Mouse (Mus musculus): ENCODE results near the gene Cdiptos. TPM values are rescaled to one million over a fixed set of nuclear protein-coding genes. Genes with fewer than 3 reads are reported as not detected.

Gene Cdiptos
- total RNA-seq, 2 experiments from 2014 or later, result 0.47 TPM; not detected in 1

- H3K4me3 ChIP-seq, result no peak overlapping the region
- peak overlapping the region; percentile 62 for H3K27ac ChIP-seq
- TF ChIP-seq CTCF (IDR thresholded peaks at IDR 0.05), result no peak
- intact Hi-C loops (cut with DNase I), result no loop called here
- peak; percentile 52 for DNase-seq
Measured at GRCm38 (mm10) chr7:126984667-126985444, 9.0 kb upstream of the Cdiptos start.

- H3K4me3 ChIP-seq, result no peak overlapping the region
- TF ChIP-seq CTCF (IDR thresholded peaks at IDR 0.05), result no peak
- peak overlapping the region; percentile 63; the same call in 1 of the 2 replicates for H3K27ac ChIP-seq
- DNase-seq, result no peak
- intact Hi-C loops (cut with DNase I), result no loop called here
Measured at GRCm38 (mm10) chr7:126983113-126983512, 7.2 kb upstream of the Cdiptos start.

GRCm38 (mm10) chr7:126982054-126982453 lies 6.2 kb upstream of the Cdiptos start:
- H3K27ac ChIP-seq, result peak overlapping the region; percentile 63
- TF ChIP-seq CTCF (IDR thresholded peaks at IDR 0.05), result no peak
- DNase-seq, result no peak
- intact Hi-C loops (cut with DNase I), result no loop called here
- H3K4me3 ChIP-seq, result no peak overlapping the region

GRCm38 (mm10) chr7:126981601-126982000 lies 5.7 kb upstream of the Cdiptos start:
- DNase-seq, result peak; percentile 69
- no peak for TF ChIP-seq CTCF (IDR thresholded peaks at IDR 0.05)
- intact Hi-C loops (cut with DNase I), result no loop called here
- H3K27ac ChIP-seq, result peak overlapping the region; percentile 63
- H3K4me3 ChIP-seq, result no peak overlapping the region

GRCm38 (mm10) chr7:126978841-126979240 lies 2.9 kb upstream of the Cdiptos start:
- H3K4me3 ChIP-seq, result no peak overlapping the region
- no peak for DNase-seq
- intact Hi-C loops (cut with DNase I), result no loop called here
- no peak for TF ChIP-seq CTCF (IDR thresholded peaks at IDR 0.05)
- no peak overlapping the region for H3K27ac ChIP-seq

- peak overlapping the region; percentile 100 for H3K27ac ChIP-seq
- TF ChIP-seq CTCF (IDR thresholded peaks at IDR 0.05), result no peak
- H3K4me3 ChIP-seq, result peak overlapping the region; percentile 86
- peak; percentile 9 for DNase-seq
- intact Hi-C loops (cut with DNase I), result loop anchor here (2.0 kb wide), 1 partner anchor 40 kb away; the partner anchor contains the start of genes Pagr1a and Pagr1b
Measured at GRCm38 (mm10) chr7:126976878-126977459, 1.1 kb upstream of the Cdiptos start.

GRCm38 (mm10) chr7:126975893-126975949 lies 177 bp downstream of the Cdiptos start, which contains the start of gene Cdipt:
Gene Cdipt, plus strand, starts transcription at chr7:126975914.
- intact Hi-C loops (cut with DNase I), result no loop called here
- H3K27ac ChIP-seq, result peak within 1 kb of the TSS; percentile 100
- no peak for TF ChIP-seq CTCF (IDR thresholded peaks at IDR 0.05)
- DNase-seq, result no peak
- peak within 1 kb of the TSS; percentile 86 for H3K4me3 ChIP-seq

- DNase-seq, result peak; percentile 52
- no peak for TF ChIP-seq CTCF (IDR thresholded peaks at IDR 0.05)
- Histone ChIP-seq H3K4me3 (peak overlapping the region; percentile 86), H3K27ac (peak overlapping the region; percentile 100)
- intact Hi-C loops (cut with DNase I), result no loop called here
Measured at GRCm38 (mm10) chr7:126975493-126975892, 405 bp downstream of the Cdiptos start.

GRCm38 (mm10) chr7:126967361-126967760 lies 8.5 kb downstream of the Cdiptos start:
- Histone ChIP-seq H3K4me3 (no peak overlapping the region), H3K27ac (no peak overlapping the region)
- DNase-seq, result no peak
- TF ChIP-seq CTCF (IDR thresholded peaks at IDR 0.05), result no peak
- intact Hi-C loops (cut with DNase I), result no loop called here

- TF ChIP-seq CTCF (IDR thresholded peaks at IDR 0.05), result no peak
- intact Hi-C loops (cut with DNase I), result no loop called here
- no peak for DNase-seq
- no peak overlapping the region for H3K27ac ChIP-seq
- no peak overlapping the region for H3K4me3 ChIP-seq
Measured at GRCm38 (mm10) chr7:126965568-126965967, 10.3 kb downstream of the Cdiptos start.

- Histone ChIP-seq H3K4me3 (no peak overlapping the region), H3K27ac (no peak overlapping the region)
- DNase-seq, result peak; percentile 57
- peak; percentile 65 for TF ChIP-seq CTCF (IDR thresholded peaks at IDR 0.05)
- intact Hi-C loops (cut with DNase I), result loop anchor here (1.0 kb wide), 1 partner anchor 142 kb away; no protein-coding TSS in a partner anchor
Measured at GRCm38 (mm10) chr7:126963548-126964286, 12.2 kb downstream of the Cdiptos start.

- no peak for TF ChIP-seq CTCF (IDR thresholded peaks at IDR 0.05)
- intact Hi-C loops (cut with DNase I), result no loop called here
- DNase-seq, result no peak
Measured at GRCm38 (mm10) chr7:126961965-126962364, 13.9 kb downstream of the Cdiptos start.

GRCm38 (mm10) chr7:126961095-126961494 lies 14.8 kb downstream of the Cdiptos start:
- intact Hi-C loops (cut with DNase I), result no loop called here
- no peak for TF ChIP-seq CTCF (IDR thresholded peaks at IDR 0.05)
- Histone ChIP-seq H3K27ac (no peak overlapping the region), H3K4me3 (no peak overlapping the region)
- DNase-seq, result peak; percentile 5

More at GRCm38 (mm10) chr7:126961965-126962364, 13.9 kb downstream of the Cdiptos start:
- Histone ChIP-seq H3K4me3 (no peak overlapping the region), H3K27ac (no peak overlapping the region)
